Mouse (Mus musculus) fibroblast of lung, adult 2 months (primary cell): ENCODE data around the gene Gm4869.

ENCODE experiments used
- DNase-seq: peaks from one replicate; pipeline ENCODE4 v3.0.0-alpha.2; 2011; ENCODE audit warnings: low read depth

The Gm4869 gene

GRCm38 (mm10) chr5:140521196-140521595 is 75.8 kb downstream of the Gm4869 start:
- no peak for DNase-seq

GRCm38 (mm10) chr5:140526754-140527153 is 81.3 kb downstream of the Gm4869 start:
- no peak for DNase-seq

- no peak for DNase-seq
These were observed 92.8 kb downstream of the Gm4869 start for GRCm38 (mm10) chr5:140538111-140538683.

- DNase-seq = peak; percentile 38
These were observed 94.7 kb downstream of the Gm4869 start for GRCm38 (mm10) chr5:140540106-140540505.

DNA sequence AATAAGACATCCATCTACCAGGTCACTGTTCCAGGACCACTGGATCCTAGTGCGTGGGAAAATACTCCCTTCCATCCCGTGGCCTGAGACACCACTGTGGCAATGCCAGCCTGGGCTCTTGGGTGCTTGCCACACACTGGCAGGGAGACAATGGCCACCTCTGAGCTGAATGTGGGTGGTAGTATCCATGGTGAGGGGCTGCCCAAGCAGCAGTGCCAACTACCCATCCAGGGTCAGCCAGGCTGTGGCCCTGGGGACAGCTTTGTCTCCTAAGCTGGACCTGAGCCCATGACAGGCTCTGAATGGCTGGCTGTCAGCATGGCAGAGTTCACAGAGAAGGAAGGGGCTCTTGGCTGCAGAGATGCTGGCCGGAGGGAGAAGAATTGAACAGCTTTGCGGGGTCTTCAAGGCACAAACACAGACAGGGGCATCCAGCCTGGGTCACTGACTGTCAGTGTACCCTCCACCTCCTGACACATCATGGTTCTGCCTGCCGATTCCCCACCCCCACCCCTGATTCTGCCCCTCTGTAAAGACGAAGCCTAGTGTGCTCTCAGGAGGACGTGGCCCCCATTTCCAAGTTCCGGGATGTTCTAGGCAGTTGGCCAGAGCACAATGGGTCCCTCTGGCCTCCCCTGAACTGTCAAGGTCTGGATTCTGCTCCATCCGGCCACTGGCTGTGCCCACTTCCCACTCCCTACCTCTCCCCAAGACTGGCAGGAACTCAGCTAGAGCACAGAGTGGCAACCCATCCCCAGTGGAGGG is 97.5 kb downstream of the Gm4869 start:
- DNase-seq = no peak
